Comparison of ENCODE assay signal across 26 mouse cellular contexts in the genomic region with DNA sequence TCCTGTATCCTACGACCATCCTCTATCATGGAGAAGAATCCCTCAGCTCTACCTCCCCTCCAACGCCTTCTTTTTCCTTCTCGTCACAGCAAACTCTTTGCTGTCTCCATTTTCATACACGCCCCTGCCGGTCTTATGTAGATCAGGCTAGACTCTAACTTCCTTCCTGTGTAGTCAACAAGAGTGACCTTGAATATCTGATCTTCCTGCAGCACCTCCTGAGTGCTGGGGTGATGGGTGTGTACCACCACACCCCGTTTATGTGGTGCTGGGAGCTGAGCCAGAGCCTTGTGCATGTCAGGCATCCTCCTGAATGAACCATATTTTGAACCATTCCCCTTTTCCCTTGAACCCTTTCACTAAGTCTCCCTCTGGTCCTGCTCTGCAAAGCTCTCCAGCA.
DNase-seq lines count a peak whose midpoint lies in the region; ATAC-seq lines count a peak whose summit lies in the region.
"Had no signal": no experiment of that assay in that cellular context is flagged by ENCODE, and none has a peak within 500 bp of the region (broad histone marks: within the 10 kb centered on the region; RNA-seq: fewer than 3 reads in every experiment).

No protein-coding gene starts in this region.

- WGBS in midbrain, embryonic 13.5 days = 91% methylated on average over 6 of the region's 6 CpGs
- 96% methylated on average over 6 of the region's 6 CpGs for WGBS in midbrain, embryonic 10.5 days

- no peak overlapping the region for H3K4me2 ChIP-seq in midbrain, embryonic 13.5 days (replicated peaks)
- H3K4me2 ChIP-seq: embryonic facial prominence, embryonic 13.5 days; embryonic facial prominence, embryonic 15.5 days; forebrain, embryonic 12.5 days had no signal

- 0 out of 2 replicates have a peak, but pooled peaks cover 7% of the 10 kb centered on the region for H3K36me3 ChIP-seq in midbrain, embryonic 13.5 days
- H3K36me3 ChIP-seq in midbrain, embryonic 10.5 days = peaks cover 14% of the 10 kb centered on the region; the same call in 1 of the 2 replicates

- H3K9ac ChIP-seq in midbrain, embryonic 13.5 days (replicated peaks) = no peak overlapping the region
- H3K9ac ChIP-seq: embryonic facial prominence, embryonic 13.5 days; embryonic facial prominence, embryonic 15.5 days; forebrain, embryonic 12.5 days had no signal

- no peak for DNase-seq in midbrain, embryonic 10.5 days (ENCODE audit: low spot score)
- DNase-seq in ES-CJ7 (ENCODE audit: low read depth, low spot score) (peak; percentile 86), ZHBTc4 (ENCODE audit: low read depth, low spot score) (peak; percentile 69)
- no peak for DNase-seq in lung, postnatal 36 days
- DNase-seq in left cerebral cortex, postnatal 10 days (ENCODE audit: extremely low spot score in 1 of 2, low spot score in 2 of 2) = no peak
- DNase-seq: adrenal gland, adult 2 months; adrenal gland, postnatal 10 days; adrenal gland, postnatal 25 days; B cell, adult 2 months; cerebellum, adult 11 months; cerebellum, adult 18-20 months; cerebellum, adult 8-10 months; cerebellum, adult 9-11 months; cerebellum, postnatal 14 days; cerebellum, postnatal 36 days; embryo, embryonic 11 days had no signal

- no peak for ATAC-seq in midbrain, embryonic 13.5 days
- ATAC-seq: CD4-positive, CD25-positive, alpha-beta regulatory T cell, adult 4 months; forebrain, embryonic 14.5 days; forebrain, embryonic 16.5 days had no signal

- H3K9me3 ChIP-seq in midbrain, embryonic 13.5 days = no peaks in the 10 kb centered on the region
- no peaks in the 10 kb centered on the region for H3K9me3 ChIP-seq in midbrain, embryonic 10.5 days (replicated peaks)
- H3K9me3 ChIP-seq: embryonic facial prominence, embryonic 13.5 days; embryonic facial prominence, embryonic 15.5 days; forebrain, embryonic 10.5 days; forebrain, embryonic 12.5 days had no signal

- H3K27me3 ChIP-seq in midbrain, embryonic 13.5 days = no peaks in the 10 kb centered on the region
- no peaks in the 10 kb centered on the region for H3K27me3 ChIP-seq in midbrain, embryonic 10.5 days (ENCODE audit: low read depth, poor library complexity, severe bottlenecking)
- H3K27me3 ChIP-seq: CH12.LX; embryonic facial prominence, embryonic 13.5 days; embryonic facial prominence, embryonic 15.5 days; forebrain, embryonic 12.5 days had no signal

- H3K27ac ChIP-seq in midbrain, embryonic 13.5 days = 0 out of 2 replicates have a peak overlapping the region, but pooled peaks have one; percentile 9
- no peak overlapping the region for H3K27ac ChIP-seq in midbrain, embryonic 10.5 days (replicated peaks)
- H3K27ac ChIP-seq: embryonic facial prominence, embryonic 13.5 days; embryonic facial prominence, embryonic 15.5 days; forebrain, embryonic 10.5 days; forebrain, embryonic 12.5 days had no signal

- H3K4me1 ChIP-seq in midbrain, embryonic 13.5 days (replicated peaks) = peaks cover 24% of the 10 kb centered on the region
- H3K4me1 ChIP-seq in midbrain, embryonic 10.5 days = peaks cover 17% of the 10 kb centered on the region

- intact Hi-C loops in left cerebral cortex, postnatal 10 days (cut with DNase I) = no loop called here

- no peak overlapping the region for H3K4me3 ChIP-seq in midbrain, embryonic 13.5 days (replicated peaks)
- no peak overlapping the region for H3K4me3 ChIP-seq in midbrain, embryonic 10.5 days
- H3K4me3 ChIP-seq: embryonic facial prominence, embryonic 13.5 days; embryonic facial prominence, embryonic 15.5 days; erythroblast, embryonic 14.5 days; forebrain, embryonic 10.5 days; forebrain, embryonic 12.5 days had no signal

Comparison
In these comparisons a context has a peak if more than half of its experiments do, and no peak if none do; other contexts are left out.
1. DNase-seq: peak in ES-CJ7 (single experiment) and ZHBTc4 (single experiment); none in midbrain, embryonic 10.5 days (single experiment), lung, postnatal 36 days (single experiment) and left cerebral cortex, postnatal 10 days (0 of 2).